Mouse (Mus musculus): ENCODE results near the gene Casc3.

DNA sequence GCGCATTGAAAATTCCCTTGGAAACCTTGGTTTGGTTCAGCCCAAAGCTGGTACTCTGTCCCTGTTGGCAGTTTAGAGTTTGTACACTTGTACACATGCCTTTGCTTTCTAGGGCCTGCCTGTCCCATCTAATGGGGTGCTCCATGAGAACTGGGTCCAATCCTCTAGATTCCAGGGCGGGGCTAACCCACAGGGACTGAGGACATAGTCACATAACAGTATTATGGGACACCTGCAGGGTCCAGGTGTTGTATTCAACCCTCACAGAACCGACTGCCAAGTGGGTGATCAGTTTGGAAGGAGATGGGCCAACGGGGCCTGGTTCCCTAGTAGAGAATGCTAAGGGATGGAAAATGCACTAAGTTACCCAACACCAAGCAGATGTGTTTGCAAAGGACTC, 42.8 kb upstream of the Casc3 start:
- no peak for TF ChIP-seq GATA1 (IDR thresholded peaks at IDR 0.05; ENCODE audit: low read length)
- no peak for TF ChIP-seq TAL1 (IDR thresholded peaks at IDR 0.05; ENCODE audit: low read length)
